11 mouse cellular contexts compared by ENCODE assay signal in genomic region chr11:22573802-22574201, GRCm38 (mm10).
"Had no signal": no experiment of that assay in that cellular context is flagged by ENCODE, and none has a peak within 500 bp of the region (broad histone marks: within the 10 kb centered on the region; RNA-seq: fewer than 3 reads in every experiment).

No protein-coding gene starts in this region.

- H3K4me1 ChIP-seq: intestine, embryonic 15.5 days; limb, embryonic 13.5 days; lung, embryonic 15.5 days; midbrain, embryonic 10.5 days; neural tube, embryonic 13.5 days; stomach, embryonic 15.5 days had no signal

- H3K4me3 ChIP-seq: intestine, embryonic 15.5 days; layer of hippocampus, adult 2 months; limb, embryonic 13.5 days; lung, embryonic 15.5 days; midbrain, embryonic 10.5 days; neural tube, embryonic 13.5 days; stomach, embryonic 15.5 days had no signal

- DNase-seq: left cerebral cortex, postnatal 4 days; right cerebral cortex, postnatal 14 days; thymus, adult 2 months; thymus, postnatal 25 days had no signal
